In genomic region chr11:82970712-82971589, GRCm38 (mm10) we compare ENCODE assay signal across 8 mouse cellular contexts. TPM values are rescaled to one million over a fixed set of nuclear protein-coding genes. Genes with fewer than 3 reads are reported as not detected.
DNase-seq lines count a peak whose midpoint lies in the region; ATAC-seq and TF ChIP-seq lines count a peak whose summit lies in the region.

No protein-coding gene starts in this region.

- peak overlapping the region; percentile 47 for H3K9ac ChIP-seq in forebrain, embryonic 11.5 days (ENCODE audit: low read length)
- peak overlapping the region; percentile 35 for H3K9ac ChIP-seq in hindbrain, postnatal 0 days (replicated peaks; ENCODE audit: low read length)
- no peak overlapping the region for H3K9ac ChIP-seq in liver, embryonic 16.5 days (ENCODE audit: low read depth, low read length)

- peak overlapping the region; percentile 44 for H3K4me2 ChIP-seq in forebrain, embryonic 11.5 days (ENCODE audit: low read depth, low read length, severe bottlenecking)
- H3K4me2 ChIP-seq in hindbrain, postnatal 0 days (ENCODE audit: low read depth, low read length): peak overlapping the region; percentile 56
- peak overlapping the region; percentile 12 for H3K4me2 ChIP-seq in liver, embryonic 16.5 days (ENCODE audit: low read depth, low read length)

- intact Hi-C loops in left cerebral cortex, postnatal 14 days (cut with DNase I): no loop called here
- intact Hi-C loops in left cerebral cortex, postnatal 36 days (cut with DNase I): loop anchor here (5.0 kb wide), 1 partner anchor 76 kb away; no protein-coding TSS in a partner anchor

- TF ChIP-seq POLR2A in olfactory bulb, adult 2 months (IDR thresholded peaks at IDR 0.05; ENCODE audit: insufficient read depth, low read depth, low read length): no peak

- H3K36me3 ChIP-seq in forebrain, embryonic 11.5 days (ENCODE audit: control insufficient read depth, insufficient read depth, low read length): no peaks in the 10 kb centered on the region
- H3K36me3 ChIP-seq in hindbrain, postnatal 0 days (ENCODE audit: insufficient read depth, low read length): no peaks in the 10 kb centered on the region
- no peaks in the 10 kb centered on the region for H3K36me3 ChIP-seq in liver, embryonic 16.5 days (ENCODE audit: control insufficient read depth, insufficient read depth)

- peak overlapping the region; percentile 10 for H3K4me3 ChIP-seq in forebrain, embryonic 11.5 days (ENCODE audit: low read depth, low read length)
- H3K4me3 ChIP-seq in hindbrain, postnatal 0 days (ENCODE audit: low read length): peak overlapping the region; percentile 27
- H3K4me3 ChIP-seq in liver, embryonic 16.5 days (ENCODE audit: low read depth, low read length): no peak overlapping the region
- peak overlapping the region; percentile 18 for H3K4me3 ChIP-seq in olfactory bulb, adult 2 months (ENCODE audit: insufficient read depth, low read depth, low read length)

- peak; percentile 67 for TF ChIP-seq CTCF in hindbrain, postnatal 0 days (IDR thresholded peaks at IDR 0.05; ENCODE audit: low read depth)
- peak; percentile 56; the same call in 1 of the 2 replicates for TF ChIP-seq CTCF in olfactory bulb, adult 2 months (IDR thresholded peaks at IDR 0.05; ENCODE audit: insufficient read depth, low read depth, low read length)

- no peaks in the 10 kb centered on the region for H3K9me3 ChIP-seq in forebrain, embryonic 11.5 days (ENCODE audit: control insufficient read depth, low read length)
- no peaks in the 10 kb centered on the region for H3K9me3 ChIP-seq in hindbrain, postnatal 0 days (ENCODE audit: low read length)
- no peaks in the 10 kb centered on the region for H3K9me3 ChIP-seq in liver, embryonic 16.5 days (replicated peaks; ENCODE audit: control insufficient read depth, low read length)

- DNase-seq in left cerebral cortex, postnatal 14 days (ENCODE audit: low spot score in 2 of 2): peak; percentile 14 to 30
- no peak for DNase-seq in left cerebral cortex, postnatal 36 days (ENCODE audit: low spot score in 2 of 2)
- peak; percentile 81 for DNase-seq in forebrain, embryonic 11.5 days (ENCODE audit: low spot score)
- peak; percentile 86 for DNase-seq in hindbrain, postnatal 0 days (ENCODE audit: low spot score)

- no peak overlapping the region for H3K27ac ChIP-seq in forebrain, embryonic 11.5 days (ENCODE audit: low read depth, low read length)
- peak overlapping the region; percentile 73 for H3K27ac ChIP-seq in hindbrain, postnatal 0 days
- H3K27ac ChIP-seq in liver, embryonic 16.5 days (ENCODE audit: low read length): no peak overlapping the region
- H3K27ac ChIP-seq in olfactory bulb, adult 2 months (ENCODE audit: insufficient read depth, low read depth, low read length): no peak overlapping the region

- ATAC-seq in cerebellum, adult (ENCODE audit: insufficient number of reproducible peaks, low FRiP score, low TSS enrichment): peak; percentile 74
- ATAC-seq in forebrain, embryonic 11.5 days (replicated peaks; ENCODE audit: low FRiP score): no peak
- ATAC-seq in hindbrain, postnatal 0 days: peak; percentile 91
- no peak for ATAC-seq in liver, embryonic 16.5 days (ENCODE audit: low read depth)
- no peak for ATAC-seq in inflammation-experienced regulatory T-cells, adult 6 months

- 10% methylated on average over 31 of the region's 31 CpGs for WGBS in forebrain, embryonic 11.5 days
- WGBS in hindbrain, postnatal 0 days: 4% methylated on average over 31 of the region's 31 CpGs
- 16% methylated on average over 31 of the region's 31 CpGs for WGBS in liver, embryonic 16.5 days (ENCODE audit: insufficient replicate concordance)
- WGBS in olfactory bulb, adult 2 months: 12% methylated on average over 31 of the region's 31 CpGs

- H3K4me1 ChIP-seq in forebrain, embryonic 11.5 days (replicated peaks; ENCODE audit: control insufficient read depth, insufficient read depth, low read length): peaks cover 3% of the 10 kb centered on the region; the same call in 1 of the 2 replicates
- H3K4me1 ChIP-seq in hindbrain, postnatal 0 days (ENCODE audit: insufficient read depth, low read length): no peaks in the 10 kb centered on the region
- no peaks in the 10 kb centered on the region; the same call in 1 of the 2 replicates for H3K4me1 ChIP-seq in liver, embryonic 16.5 days (ENCODE audit: control insufficient read depth, low read depth, low read length)
- peaks cover 5% of the 10 kb centered on the region for H3K4me1 ChIP-seq in olfactory bulb, adult 2 months (ENCODE audit: control insufficient read depth, insufficient read depth, low read length)

- no peaks in the 10 kb centered on the region for H3K27me3 ChIP-seq in forebrain, embryonic 11.5 days (ENCODE audit: control insufficient read depth, insufficient read depth, low read length)
- no peaks in the 10 kb centered on the region for H3K27me3 ChIP-seq in hindbrain, postnatal 0 days (ENCODE audit: insufficient read depth, low read length)
- H3K27me3 ChIP-seq in liver, embryonic 16.5 days (ENCODE audit: control insufficient read depth, insufficient read depth, low read depth, low read length): no peaks in the 10 kb centered on the region

RNA-seq across cellular contexts. Expression of gene Slfn5, which starts 19.8 kb away (rescaled TPM):
- 1 to 10 TPM; 4.0 to 5.0 TPM for total RNA-seq in left cerebral cortex, postnatal 14 days (2021)
- total RNA-seq in left cerebral cortex, postnatal 36 days (2021): 1 to 10 TPM; 4.1 to 4.3 TPM
- polyA plus RNA-seq in forebrain, embryonic 11.5 days (2014; fragmentation: Nextera tagmentation; extraction: Ambion mirVana): 0.28 and 0.40 TPM in 2 replicates
- 1.8 and 2.2 TPM in 2 replicates for total RNA-seq in hindbrain, postnatal 0 days (2014; rRNA removed)
- polyA plus RNA-seq in hindbrain, postnatal 0 days (2015; fragmentation: Nextera tagmentation; extraction: Ambion mirVana): 2.1 and 2.4 TPM in 2 replicates
- polyA plus RNA-seq in liver, embryonic 16.5 days (2015; fragmentation: Nextera tagmentation; extraction: Ambion mirVana): 1.6 TPM in 2 replicates
- polyA plus RNA-seq in olfactory bulb, adult 2 months (2012; ENCODE audit: insufficient read depth, insufficient read length, low replicate concordance, missing spikeins): not detected in 2 replicates
- polyA plus RNA-seq in inflammation-experienced regulatory T-cells, adult 6 months (2017; shearing (Covaris generic)): 10 to 100 TPM; 18.0 to 28.9 (median 27.4) TPM

RNA-seq across cellular contexts. Expression of gene Slfn9, which starts 20.7 kb away (rescaled TPM):
- total RNA-seq in left cerebral cortex, postnatal 14 days (2021): under 1 TPM; 0.42 to 0.63 TPM
- under 1 TPM; 0.30 to 0.36 TPM for total RNA-seq in left cerebral cortex, postnatal 36 days (2021)
- polyA plus RNA-seq in forebrain, embryonic 11.5 days (2014; fragmentation: Nextera tagmentation; extraction: Ambion mirVana): 9.3 and 9.8 TPM in 2 replicates
- total RNA-seq in hindbrain, postnatal 0 days (2014; rRNA removed): 1.5 and 3.2 TPM in 2 replicates
- 2.2 and 2.4 TPM in 2 replicates for polyA plus RNA-seq in hindbrain, postnatal 0 days (2015; fragmentation: Nextera tagmentation; extraction: Ambion mirVana)
- polyA plus RNA-seq in liver, embryonic 16.5 days (2015; fragmentation: Nextera tagmentation; extraction: Ambion mirVana): 4.5 and 5.6 TPM in 2 replicates
- not detected in 2 replicates for polyA plus RNA-seq in olfactory bulb, adult 2 months (2012; ENCODE audit: insufficient read depth, insufficient read length, low replicate concordance, missing spikeins)
- 10 to 100 TPM; 23.0 to 30.8 (median 23.2) TPM for polyA plus RNA-seq in inflammation-experienced regulatory T-cells, adult 6 months (2017; shearing (Covaris generic))

RNA-seq across cellular contexts. Expression of gene Slfn8, which starts 49.7 kb away (rescaled TPM):
- total RNA-seq in left cerebral cortex, postnatal 14 days (2021): under 1 TPM; 0.36 to 0.62 TPM
- total RNA-seq in left cerebral cortex, postnatal 36 days (2021): under 1 TPM; 0.34 to 0.39 TPM
- polyA plus RNA-seq in forebrain, embryonic 11.5 days (2014; fragmentation: Nextera tagmentation; extraction: Ambion mirVana): 0.15 and 0.16 TPM in 2 replicates
- total RNA-seq in hindbrain, postnatal 0 days (2014; rRNA removed): 0.42 and 0.83 TPM in 2 replicates
- polyA plus RNA-seq in hindbrain, postnatal 0 days (2015; fragmentation: Nextera tagmentation; extraction: Ambion mirVana): 0.21 and 0.25 TPM in 2 replicates
- 0.40 and 0.51 TPM in 2 replicates for polyA plus RNA-seq in liver, embryonic 16.5 days (2015; fragmentation: Nextera tagmentation; extraction: Ambion mirVana)
- polyA plus RNA-seq in olfactory bulb, adult 2 months (2012; ENCODE audit: insufficient read depth, insufficient read length, low replicate concordance, missing spikeins): not detected in 2 replicates
- polyA plus RNA-seq in inflammation-experienced regulatory T-cells, adult 6 months (2017; shearing (Covaris generic)): 10 to 100 TPM; 52.4 to 79.0 (median 67.6) TPM

Comparison
In these comparisons a context has a peak if more than half of its experiments do, and no peak if none do; other contexts are left out.
1. DNase-seq: peak in left cerebral cortex, postnatal 14 days (2 of 2), forebrain, embryonic 11.5 days (single experiment) and hindbrain, postnatal 0 days (single experiment); none in left cerebral cortex, postnatal 36 days (0 of 2).
2. ATAC-seq: peak in cerebellum, adult (single experiment) and hindbrain, postnatal 0 days (single experiment); none in forebrain, embryonic 11.5 days (single experiment), liver, embryonic 16.5 days (single experiment) and inflammation-experienced regulatory T-cells, adult 6 months (single experiment).
3. Peak in every context shown above with its lines, with median percentiles within 50 percentile points of each other: H3K4me2 ChIP-seq.